Mouse (Mus musculus) lung, postnatal 0 days (tissue): Measurements from ENCODE around the gene Rsph6a. TPM values are rescaled to one million over a fixed set of nuclear protein-coding genes. Genes with fewer than 3 reads are reported as not detected.

Experiments used
- ATAC-seq: fragments of 200-750 bp; cut with Nextera tagmentation; 2 replicates; pipeline ENCODE4 v1.8.0; 2017; ENCODE audit warnings: moderate library complexity
- DNase-seq: peaks from one replicate; pipeline ENCODE4 v3.0.0-alpha.2; 2016; ENCODE audit warnings: low spot score
- H3K27ac ChIP-seq: fragments of 300-500 bp; sonication (generic); 2 replicates; pipeline ENCODE4 v1.5.1; 2014; ENCODE audit warnings: antibody characterized with exemption, mild to moderate bottlenecking, low read length, mixed read lengths
- H3K27me3 ChIP-seq: fragments of 300-500 bp; sonication (generic); replicated peaks from 2 replicates; pipeline ENCODE4 v1.6.1; 2014; ENCODE audit warnings: low read length, mixed read lengths; ENCODE audit not compliant: insufficient read depth
- H3K36me3 ChIP-seq: fragments of 300-500 bp; sonication (generic); 2 replicates; pipeline ENCODE4 v1.6.1; 2014; ENCODE audit warnings: low read length, mixed read lengths; ENCODE audit not compliant: insufficient read depth
- H3K4me1 ChIP-seq: fragments of 300-500 bp; sonication (generic); 2 replicates; pipeline ENCODE4 v1.6.1; 2014; ENCODE audit warnings: antibody characterized with exemption, low read depth, low read length, mixed read lengths; ENCODE audit not compliant: insufficient read depth
- H3K4me2 ChIP-seq: fragments of 300-500 bp; sonication (generic); replicated peaks from 2 replicates; pipeline ENCODE4 v1.6.1; 2014; ENCODE audit warnings: low read depth, mild to moderate bottlenecking, low read length, moderate library complexity, mixed read lengths
- H3K4me3 ChIP-seq: fragments of 300-500 bp; sonication (generic); 2 replicates; pipeline ENCODE4 v1.5.1; 2014; ENCODE audit warnings: low read depth, low read length
- H3K9ac ChIP-seq: fragments of 300-500 bp; sonication (generic); replicated peaks from 2 replicates; pipeline ENCODE4 v1.6.1; 2014; ENCODE audit warnings: low read depth, mild to moderate bottlenecking
- H3K9me3 ChIP-seq: fragments of 300-500 bp; sonication (generic); 2 replicates; pipeline ENCODE4 v1.6.1; 2016; ENCODE audit warnings: low read length, mixed read lengths
- CTCF ChIP-seq: IDR thresholded peaks from 2 replicates; pipeline ENCODE4 v1.5.1; 2016; ENCODE audit warnings: antibody characterized with exemption, mild to moderate bottlenecking
- EP300 ChIP-seq: IDR thresholded peaks from 2 replicates; pipeline ENCODE4 v1.6.1; 2016; ENCODE audit warnings: antibody characterized with exemption, mild to moderate bottlenecking, control low read depth
- WGBS: fragments of 180-500 bp; shearing (Covaris S2); extraction: QIAGEN DNeasy Blood & Tissue Kit; methylation state at CpG from one replicate; pipeline ENCODE4 v1.1.7; 2014; 5-methylcytosine and 5-hydroxymethylcytosine counted together
- polyA plus RNA-seq: library from polyadenylated mRNA; unstranded; fragments of >200 nt; fragmentation: Nextera tagmentation; extraction: Ambion mirVana; gene quantifications from 2 replicates; pipeline ENCODE4 v1.2.1, GENCODE M21; 2015

The Rsph6a gene
- polyA plus RNA-seq, 1 experiment from 2014 or later = not detected

- no peak for DNase-seq
- Histone ChIP-seq H3K27ac (no peak overlapping the region), H3K4me2 (no peak overlapping the region), H3K4me3 (no peak overlapping the region), H3K9me3 (no peaks in the 10 kb centered on the region), H3K36me3 (peaks cover 34% of the 10 kb centered on the region), H3K4me1 (no peaks in the 10 kb centered on the region), H3K9ac (no peak overlapping the region), H3K27me3 (no peaks in the 10 kb centered on the region)
- WGBS = 78% methylated on average over 8 of the region's 8 CpGs
- TF ChIP-seq EP300 (no peak), CTCF (no peak)
- ATAC-seq = no peak
Observed at GRCm38 (mm10) chr7:19050172-19050571, 4.3 kb upstream of the Rsph6a start.

- no peak overlapping the region for H3K4me3 ChIP-seq
- no peak overlapping the region for H3K4me2 ChIP-seq
- H3K9me3 ChIP-seq = no peaks in the 10 kb centered on the region
- no peak overlapping the region for H3K27ac ChIP-seq
- ATAC-seq (no peak), DNase-seq (no peak)
- 58% methylated on average over 4 of the region's 4 CpGs for WGBS
- TF ChIP-seq CTCF = no peak
- TF ChIP-seq EP300 = no peak
- H3K9ac ChIP-seq = no peak overlapping the region
- no peaks in the 10 kb centered on the region for H3K27me3 ChIP-seq
- no peaks in the 10 kb centered on the region for H3K4me1 ChIP-seq
- peaks cover 25% of the 10 kb centered on the region for H3K36me3 ChIP-seq
Observed at GRCm38 (mm10) chr7:19051161-19051560, 3.3 kb upstream of the Rsph6a start.

GRCm38 (mm10) chr7:19052345-19053135, 1.9 kb upstream of the Rsph6a start:
- no peak for ATAC-seq
- H3K36me3 ChIP-seq = 0 out of 2 replicates have a peak, but pooled peaks cover 12% of the 10 kb centered on the region

GRCm38 (mm10) chr7:19053136-19053532, 1.4 kb upstream of the Rsph6a start:
- Histone ChIP-seq H3K9me3 (no peaks in the 10 kb centered on the region), H3K36me3 (0 out of 2 replicates have a peak, but pooled peaks cover 10% of the 10 kb centered on the region), H3K9ac (no peak overlapping the region), H3K27ac (no peak overlapping the region), H3K4me1 (no peaks in the 10 kb centered on the region), H3K4me3 (no peak overlapping the region), H3K4me2 (no peak overlapping the region), H3K27me3 (no peaks in the 10 kb centered on the region)
- 93% methylated on average over 7 of the region's 7 CpGs for WGBS
- no peak for ATAC-seq
- DNase-seq = no peak
- no peak for TF ChIP-seq CTCF
- no peak for TF ChIP-seq EP300

More at GRCm38 (mm10) chr7:19052345-19053135, 1.9 kb upstream of the Rsph6a start:
- no peak overlapping the region for H3K9ac ChIP-seq
- H3K4me3 ChIP-seq = no peak overlapping the region
- DNase-seq = no peak
- H3K9me3 ChIP-seq = no peaks in the 10 kb centered on the region
- TF ChIP-seq CTCF (no peak), EP300 (no peak)
- no peaks in the 10 kb centered on the region for H3K27me3 ChIP-seq
- WGBS = 89% methylated on average over 15 of the region's 15 CpGs
- no peak overlapping the region for H3K4me2 ChIP-seq
- H3K4me1 ChIP-seq = no peaks in the 10 kb centered on the region
- H3K27ac ChIP-seq = no peak overlapping the region

GRCm38 (mm10) chr7:19054777-19055076, 237 bp downstream of the Rsph6a start:
- H3K4me1 ChIP-seq = no peaks in the 10 kb centered on the region
- H3K9ac ChIP-seq = no peak overlapping the region

GRCm38 (mm10) chr7:19055108-19055507, 618 bp downstream of the Rsph6a start:
- no peak for ATAC-seq
- H3K4me1 ChIP-seq = no peaks in the 10 kb centered on the region
- WGBS = 85% methylated on average over 8 of the region's 8 CpGs

More at GRCm38 (mm10) chr7:19054777-19055076, 237 bp downstream of the Rsph6a start:
- no peak overlapping the region for H3K4me3 ChIP-seq
- H3K4me2 ChIP-seq = no peak overlapping the region
- TF ChIP-seq EP300 (no peak), CTCF (no peak)
- no peak for ATAC-seq
- H3K27me3 ChIP-seq = no peaks in the 10 kb centered on the region
- no peak overlapping the region for H3K27ac ChIP-seq
- 73% methylated on average over 9 of the region's 9 CpGs for WGBS
- no peaks in the 10 kb centered on the region for H3K9me3 ChIP-seq
- H3K36me3 ChIP-seq = 0 out of 2 replicates have a peak, but pooled peaks cover 10% of the 10 kb centered on the region
- no peak for DNase-seq

More at GRCm38 (mm10) chr7:19055108-19055507, 618 bp downstream of the Rsph6a start:
- Histone ChIP-seq H3K4me3 (no peak overlapping the region), H3K36me3 (0 out of 2 replicates have a peak, but pooled peaks cover 10% of the 10 kb centered on the region), H3K9me3 (no peaks in the 10 kb centered on the region), H3K27me3 (no peaks in the 10 kb centered on the region), H3K4me2 (no peak overlapping the region), H3K27ac (no peak overlapping the region), H3K9ac (no peak overlapping the region)
- no peak for DNase-seq
- no peak for TF ChIP-seq CTCF
- TF ChIP-seq EP300 = no peak
